Mouse (Mus musculus) forebrain, embryonic 15.5 days (tissue): ENCODE results near the gene Fbp1. TPM values are rescaled to one million over a fixed set of nuclear protein-coding genes. Genes with fewer than 3 reads are reported as not detected.
"Not testable (repeated sequence)": the region's sequence is repeated elsewhere in the genome, so short reads cannot be mapped to it uniquely, and the experiment has no call there.

Experiments used
- ATAC-seq: fragments of 200-750 bp; cut with Nextera tagmentation; replicated peaks from 2 replicates; pipeline ENCODE4 v1.8.0; 2017; ENCODE audit warnings: mild to moderate bottlenecking, moderate TSS enrichment, moderate library complexity
- H3K27ac ChIP-seq: fragments of 300-500 bp; sonication (generic); replicated peaks from 2 replicates; pipeline ENCODE4 v1.5.1; 2015; ENCODE audit warnings: mild to moderate bottlenecking, inconsistent platforms
- H3K27me3 ChIP-seq: fragments of 300-500 bp; sonication (generic); 2 replicates; pipeline ENCODE4 v1.6.1; 2015; ENCODE audit warnings: inconsistent platforms
- H3K36me3 ChIP-seq: fragments of 300-500 bp; sonication (generic); 2 replicates; pipeline ENCODE4 v1.6.1; 2015; ENCODE audit warnings: mild to moderate bottlenecking, inconsistent platforms
- H3K4me1 ChIP-seq: fragments of 300-500 bp; sonication (generic); 2 replicates; pipeline ENCODE4 v1.6.1; 2015; ENCODE audit warnings: inconsistent platforms
- H3K4me2 ChIP-seq: fragments of 300-500 bp; sonication (generic); replicated peaks from 2 replicates; pipeline ENCODE4 v1.6.1; 2015; ENCODE audit warnings: mild to moderate bottlenecking, inconsistent platforms
- H3K4me3 ChIP-seq: fragments of 300-500 bp; sonication (generic); 2 replicates; pipeline ENCODE4 v1.5.1; 2015; ENCODE audit warnings: mild to moderate bottlenecking, inconsistent platforms
- H3K9ac ChIP-seq: fragments of 300-500 bp; sonication (generic); replicated peaks from 2 replicates; pipeline ENCODE4 v1.6.1; 2015; ENCODE audit warnings: mild to moderate bottlenecking, inconsistent platforms
- H3K9me3 ChIP-seq: fragments of 300-500 bp; sonication (generic); 2 replicates; pipeline ENCODE4 v1.6.1; 2016; ENCODE audit warnings: inconsistent platforms
- WGBS: fragments of 180-500 bp; shearing (Covaris S2); methylation state at CpG from one replicate; pipeline ENCODE4 v1.1.7; 2015; ENCODE audit warnings: mixed read lengths; 5-methylcytosine and 5-hydroxymethylcytosine counted together
- polyA plus RNA-seq: library from polyadenylated mRNA; unstranded; fragments of >200 nt; fragmentation: Nextera tagmentation; extraction: Ambion mirVana; gene quantifications from 2 replicates; pipeline ENCODE4 v1.2.1, GENCODE M21; 2015

Gene Fbp1
- polyA plus RNA-seq, 1 experiment from 2014 or later = not detected

GRCm38 (mm10) chr13:62859251-62859650 lies 28.8 kb downstream of the Fbp1 start:
- H3K9ac ChIP-seq, H3K4me1 ChIP-seq, H3K4me3 ChIP-seq, H3K27me3 ChIP-seq, ATAC-seq, H3K4me2 ChIP-seq, H3K9me3 ChIP-seq, H3K36me3 ChIP-seq, H3K27ac ChIP-seq: not testable (repeated sequence)
- WGBS = 87% methylated on average over 10 of the region's 10 CpGs

- no peaks in the 10 kb centered on the region for H3K27me3 ChIP-seq
- H3K27ac ChIP-seq = no peak within 1 kb of the TSS
- no peak within 1 kb of the TSS for H3K9ac ChIP-seq
- no peak within 1 kb of the TSS for H3K4me3 ChIP-seq
- no peaks in the 10 kb centered on the region for H3K36me3 ChIP-seq
- no peaks in the 10 kb centered on the region for H3K4me1 ChIP-seq
- no peak for ATAC-seq
- H3K9me3 ChIP-seq = no peaks in the 10 kb centered on the region
- WGBS = 77% methylated on average over 21 of the region's 21 CpGs
- no peak within 1 kb of the TSS for H3K4me2 ChIP-seq
These were observed 29.9 kb downstream of the Fbp1 start, which contains the start of gene Fbp2 for GRCm38 (mm10) chr13:62857941-62858915. Gene Fbp2, minus strand, starts transcription at chr13:62858422.

DNA sequence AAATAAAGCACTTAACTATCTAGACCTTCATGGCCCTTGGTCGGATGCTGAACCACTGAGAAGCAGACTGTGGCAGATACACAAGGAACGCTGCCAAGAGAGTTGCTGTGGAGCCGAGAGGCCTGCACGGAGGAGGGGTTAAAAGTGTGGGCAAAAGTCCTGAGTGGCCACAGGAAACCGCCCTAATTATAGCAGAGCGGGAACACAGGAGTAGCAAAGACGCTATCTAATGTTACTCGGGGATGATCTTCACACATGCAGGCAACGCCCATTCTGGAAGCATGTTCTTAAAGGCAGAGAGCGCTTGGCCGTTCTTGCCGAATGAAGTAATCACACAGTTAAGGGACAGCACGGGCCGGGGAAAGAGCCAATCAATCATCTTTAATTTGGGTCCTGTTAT lies 31.2 kb downstream of the Fbp1 start:
- Histone ChIP-seq H3K4me3 (no peak overlapping the region), H3K27me3 (no peaks in the 10 kb centered on the region), H3K9ac (no peak overlapping the region), H3K4me2 (no peak overlapping the region), H3K36me3 (no peaks in the 10 kb centered on the region), H3K9me3 (no peaks in the 10 kb centered on the region), H3K4me1 (no peaks in the 10 kb centered on the region), H3K27ac (no peak overlapping the region)
- 86% methylated on average over 14 of the region's 14 CpGs for WGBS
- ATAC-seq = peak; percentile 6; the same call in 1 of the 2 replicates

- no peaks in the 10 kb centered on the region for H3K9me3 ChIP-seq
- H3K9ac ChIP-seq = 0 out of 2 replicates have a peak overlapping the region, but pooled peaks have one; percentile 22
- H3K4me3 ChIP-seq = peak overlapping the region; percentile 36
- H3K36me3 ChIP-seq = no peaks in the 10 kb centered on the region
- 4% methylated on average over 5 of the region's 5 CpGs for WGBS
- ATAC-seq = peak; percentile 91
- H3K4me1 ChIP-seq = no peaks in the 10 kb centered on the region
- H3K4me2 ChIP-seq = peak overlapping the region; percentile 47
- H3K27ac ChIP-seq = no peak overlapping the region
- no peaks in the 10 kb centered on the region for H3K27me3 ChIP-seq
These were observed 31.8 kb downstream of the Fbp1 start for GRCm38 (mm10) chr13:62856305-62856675.

- 0 out of 2 replicates have a peak overlapping the region, but pooled peaks have one; percentile 22 for H3K9ac ChIP-seq
- H3K4me3 ChIP-seq = peak overlapping the region; percentile 36
- no peaks in the 10 kb centered on the region for H3K27me3 ChIP-seq
- no peaks in the 10 kb centered on the region for H3K9me3 ChIP-seq
- H3K4me1 ChIP-seq = no peaks in the 10 kb centered on the region
- peak; percentile 57 for ATAC-seq
- H3K36me3 ChIP-seq = no peaks in the 10 kb centered on the region
- WGBS = 32% methylated on average over 25 of the region's 25 CpGs
- H3K27ac ChIP-seq = no peak overlapping the region
- H3K4me2 ChIP-seq = peak overlapping the region; percentile 47
These were observed 32.4 kb downstream of the Fbp1 start for GRCm38 (mm10) chr13:62855396-62856304.

GRCm38 (mm10) chr13:62854666-62855065 lies 33.4 kb downstream of the Fbp1 start:
- H3K4me1 ChIP-seq = no peaks in the 10 kb centered on the region
- H3K27me3 ChIP-seq = no peaks in the 10 kb centered on the region
- no peak overlapping the region for H3K4me3 ChIP-seq
- no peak overlapping the region for H3K27ac ChIP-seq
- H3K36me3 ChIP-seq = no peaks in the 10 kb centered on the region
- no peaks in the 10 kb centered on the region for H3K9me3 ChIP-seq
- no peak overlapping the region for H3K9ac ChIP-seq
- WGBS = 10% methylated on average over 15 of the region's 15 CpGs
- ATAC-seq = no peak
- H3K4me2 ChIP-seq = peak overlapping the region; percentile 29

- Histone ChIP-seq H3K4me3 (no peak overlapping the region), H3K4me2 (no peak overlapping the region), H3K27ac (no peak overlapping the region), H3K9me3 (no peaks in the 10 kb centered on the region), H3K36me3 (no peaks in the 10 kb centered on the region), H3K4me1 (no peaks in the 10 kb centered on the region), H3K9ac (no peak overlapping the region), H3K27me3 (no peaks in the 10 kb centered on the region)
- WGBS = 44% methylated on average over 4 of the region's 4 CpGs
- ATAC-seq = no peak
These were observed 54.7 kb downstream of the Fbp1 start for GRCm38 (mm10) chr13:62833341-62833740.

DNA sequence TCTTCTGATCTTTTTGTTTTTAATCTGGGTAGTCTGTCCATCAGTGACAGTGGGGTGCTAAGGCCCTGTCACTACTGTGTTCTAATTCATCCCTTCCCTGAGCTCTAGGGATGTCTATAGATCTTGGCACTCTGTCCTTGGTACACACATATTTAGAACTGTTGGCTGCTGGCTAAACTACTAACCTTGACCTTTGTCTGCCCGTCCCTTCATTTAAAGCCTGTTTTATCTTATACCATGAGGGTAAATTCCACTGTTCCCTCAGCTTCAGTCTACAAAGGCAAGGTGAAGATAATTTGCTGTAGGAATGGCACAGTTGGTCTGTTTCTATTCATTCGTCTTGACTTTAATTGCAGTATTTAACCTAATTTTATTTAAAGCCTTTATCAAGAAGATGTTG lies 55.8 kb downstream of the Fbp1 start:
- Histone ChIP-seq H3K27me3 (no peaks in the 10 kb centered on the region), H3K27ac (no peak overlapping the region), H3K36me3 (no peaks in the 10 kb centered on the region), H3K4me1 (no peaks in the 10 kb centered on the region), H3K9me3 (no peaks in the 10 kb centered on the region), H3K4me2 (no peak overlapping the region), H3K9ac (no peak overlapping the region), H3K4me3 (no peak overlapping the region)
- ATAC-seq = no peak
- 84% methylated on average over 2 of the region's 2 CpGs for WGBS

DNA sequence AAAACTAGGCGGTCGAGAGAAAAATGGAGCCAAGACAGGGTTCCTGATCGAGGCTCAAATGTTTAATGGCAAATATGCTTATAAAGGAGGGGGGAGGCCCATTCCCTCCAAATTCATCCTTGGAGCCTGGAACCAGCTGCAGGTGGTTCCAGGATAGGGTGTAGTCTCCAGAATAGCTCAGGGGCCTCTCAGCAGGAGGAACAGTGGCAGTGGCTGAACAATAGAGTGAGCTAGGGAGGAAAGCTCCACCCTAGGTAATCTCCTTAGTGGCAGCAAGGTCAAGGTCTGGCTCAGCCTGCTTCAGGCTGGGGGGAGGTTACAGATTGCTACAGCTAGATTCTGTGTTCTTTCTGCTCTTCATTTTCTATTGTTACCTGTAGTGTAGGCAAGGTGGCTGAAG lies 72.4 kb downstream of the Fbp1 start:
- H3K27ac ChIP-seq, H3K27me3 ChIP-seq, H3K4me2 ChIP-seq, H3K4me3 ChIP-seq, H3K4me1 ChIP-seq, H3K36me3 ChIP-seq, ATAC-seq, H3K9ac ChIP-seq, H3K9me3 ChIP-seq: not testable (repeated sequence)
- WGBS = 75% methylated on average over 3 of the region's 3 CpGs

Other genes starting within 250 kb of the Fbp1 start
- gene Platr25, start 127.6 kb downstream of the Fbp1 start, polyA plus RNA-seq = 35.0 and 39.7 TPM in 2 replicates
- gene Gm5141, start 102.5 kb downstream of the Fbp1 start, polyA plus RNA-seq = 12.8 and 13.0 TPM in 2 replicates
- 0.18 and 0.37 TPM in 2 replicates for gene Fbp2, start 29.9 kb downstream of the Fbp1 start, polyA plus RNA-seq
- gene 2010111I01Rik, start 76.6 kb upstream of the Fbp1 start, polyA plus RNA-seq = 25.5 and 30.9 TPM in 2 replicates